In genomic region chr11:99265220-99265619, GRCm38 (mm10) we compare ENCODE assay signal across 12 mouse cellular contexts. TPM values are rescaled to one million over a fixed set of nuclear protein-coding genes. Genes with fewer than 3 reads are reported as not detected.
DNase-seq lines count a peak whose midpoint lies in the region; ATAC-seq lines count a peak whose summit lies in the region.
"Had no signal": no experiment of that assay in that cellular context is flagged by ENCODE, and none has a peak within 500 bp of the region (broad histone marks: within the 10 kb centered on the region; RNA-seq: fewer than 3 reads in every experiment).

No protein-coding gene starts in this region.

- no peaks in the 10 kb centered on the region for H3K4me1 ChIP-seq in kidney, embryonic 14.5 days (ENCODE audit: control insufficient read depth, insufficient read depth, low read length)
- no peaks in the 10 kb centered on the region for H3K4me1 ChIP-seq in hindbrain, embryonic 14.5 days (replicated peaks; ENCODE audit: control insufficient read depth, insufficient read depth, low read length)
- H3K4me1 ChIP-seq in midbrain, embryonic 11.5 days (ENCODE audit: control insufficient read depth, insufficient read depth, low read length) = no peaks in the 10 kb centered on the region
- H3K4me1 ChIP-seq: stomach, embryonic 15.5 days had no signal

- no peak overlapping the region for H3K27ac ChIP-seq in kidney, embryonic 14.5 days (ENCODE audit: low read depth, low read length)
- H3K27ac ChIP-seq in hindbrain, embryonic 14.5 days = no peak overlapping the region
- H3K27ac ChIP-seq in midbrain, embryonic 11.5 days (ENCODE audit: low read depth, low read length) = no peak overlapping the region
- H3K27ac ChIP-seq: stomach, embryonic 15.5 days had no signal

- H3K9me3 ChIP-seq in kidney, embryonic 14.5 days (ENCODE audit: control insufficient read depth, low read length) = no peaks in the 10 kb centered on the region
- no peaks in the 10 kb centered on the region for H3K9me3 ChIP-seq in hindbrain, embryonic 14.5 days (ENCODE audit: control insufficient read depth, low read length)
- H3K9me3 ChIP-seq in midbrain, embryonic 11.5 days (ENCODE audit: control insufficient read depth, low read length) = no peaks in the 10 kb centered on the region
- H3K9me3 ChIP-seq: stomach, embryonic 15.5 days had no signal

- WGBS in kidney, embryonic 14.5 days = 75% methylated on average over 9 of the region's 9 CpGs
- 76% methylated on average over 9 of the region's 9 CpGs for WGBS in hindbrain, embryonic 14.5 days
- WGBS in midbrain, embryonic 11.5 days = 76% methylated on average over 9 of the region's 9 CpGs

- H3K4me2 ChIP-seq in kidney, embryonic 14.5 days (replicated peaks; ENCODE audit: low read depth, low read length) = no peak overlapping the region
- no peak overlapping the region for H3K4me2 ChIP-seq in hindbrain, embryonic 14.5 days (replicated peaks)
- H3K4me2 ChIP-seq in midbrain, embryonic 11.5 days = no peak overlapping the region
- H3K4me2 ChIP-seq: stomach, embryonic 15.5 days had no signal

- peak; percentile 9 for DNase-seq in kidney, adult 9 months
- peak; percentile 75 to 84 for DNase-seq in frontal cortex, adult 2 months (ENCODE audit: extremely low spot score in 1 of 2, low spot score in 1 of 2)
- peak; percentile 40 for DNase-seq in kidney, postnatal 25 days
- DNase-seq in right cerebral cortex, postnatal 25 days = peak; percentile 79
- DNase-seq in hindbrain, embryonic 14.5 days (ENCODE audit: low spot score) = no peak
- no peak for DNase-seq in midbrain, embryonic 11.5 days (ENCODE audit: low spot score, missing footprints)
- no peak for DNase-seq in gastrocnemius, postnatal 10 days

- no peak overlapping the region for H3K4me3 ChIP-seq in kidney, embryonic 14.5 days (ENCODE audit: low read length)
- H3K4me3 ChIP-seq in hindbrain, embryonic 14.5 days (replicated peaks; ENCODE audit: low read length) = no peak overlapping the region
- H3K4me3 ChIP-seq in midbrain, embryonic 11.5 days (ENCODE audit: low read depth, low read length) = no peak overlapping the region
- H3K4me3 ChIP-seq: myocyte; stomach, embryonic 15.5 days had no signal

- H3K9ac ChIP-seq in kidney, embryonic 14.5 days (ENCODE audit: low read depth, low read length) = no peak overlapping the region
- no peak overlapping the region for H3K9ac ChIP-seq in hindbrain, embryonic 14.5 days
- H3K9ac ChIP-seq in midbrain, embryonic 11.5 days (ENCODE audit: low read length) = no peak overlapping the region
- H3K9ac ChIP-seq: stomach, embryonic 15.5 days had no signal

- no peaks in the 10 kb centered on the region for H3K27me3 ChIP-seq in kidney, embryonic 14.5 days (ENCODE audit: control insufficient read depth, insufficient read depth, low read length)
- H3K27me3 ChIP-seq in hindbrain, embryonic 14.5 days (ENCODE audit: control insufficient read depth, insufficient read depth, low read length) = no peaks in the 10 kb centered on the region
- H3K27me3 ChIP-seq in midbrain, embryonic 11.5 days (ENCODE audit: control insufficient read depth, insufficient read depth, low read length) = no peaks in the 10 kb centered on the region
- H3K27me3 ChIP-seq: stomach, embryonic 15.5 days had no signal

- no peak for ATAC-seq in kidney, embryonic 14.5 days (ENCODE audit: low FRiP score, low TSS enrichment)
- no peak for ATAC-seq in hindbrain, embryonic 14.5 days (ENCODE audit: low FRiP score)
- no peak for ATAC-seq in midbrain, embryonic 11.5 days (ENCODE audit: low FRiP score)

- no peaks in the 10 kb centered on the region for H3K36me3 ChIP-seq in kidney, embryonic 14.5 days (ENCODE audit: control insufficient read depth, insufficient read depth, low read length)
- H3K36me3 ChIP-seq in hindbrain, embryonic 14.5 days (replicated peaks; ENCODE audit: control insufficient read depth, insufficient read depth) = no peaks in the 10 kb centered on the region
- no peaks in the 10 kb centered on the region for H3K36me3 ChIP-seq in midbrain, embryonic 11.5 days (ENCODE audit: control insufficient read depth, insufficient read depth, low read length)
- H3K36me3 ChIP-seq: stomach, embryonic 15.5 days had no signal

RNA-seq across cellular contexts. Expression of gene Krt24, which starts 19.8 kb away (rescaled TPM):
- not detected in 2 replicates for polyA plus RNA-seq in kidney, embryonic 14.5 days (2014; fragmentation: Nextera tagmentation; extraction: Ambion mirVana)
- not detected in 2 replicates for polyA plus RNA-seq in frontal cortex, adult 2 months (2012; rRNA removed)
- polyA plus RNA-seq in hindbrain, embryonic 14.5 days (2014; fragmentation: Nextera tagmentation; extraction: Ambion mirVana) = not detected in 2 replicates
- polyA plus RNA-seq in midbrain, embryonic 11.5 days (2014; fragmentation: Nextera tagmentation; extraction: Ambion mirVana) = not detected in 2 replicates
- total RNA-seq in gastrocnemius, postnatal 10 days (2021) = not detected
- total RNA-seq: liver, adult 2 months had no signal
- polyA plus RNA-seq: gonadal fat pad, adult 2 months; liver, adult 2 months; myocyte; stomach, embryonic 15.5 days had no signal

RNA-seq across cellular contexts. Expression of gene Krt222, which starts 21.3 kb away (rescaled TPM):
- polyA plus RNA-seq in kidney, embryonic 14.5 days (2014; fragmentation: Nextera tagmentation; extraction: Ambion mirVana) = 0.11 and 0.51 TPM in 2 replicates
- 21.4 and 22.9 TPM in 2 replicates for polyA plus RNA-seq in frontal cortex, adult 2 months (2012; rRNA removed)
- polyA plus RNA-seq in hindbrain, embryonic 14.5 days (2014; fragmentation: Nextera tagmentation; extraction: Ambion mirVana) = 7.3 and 9.3 TPM in 2 replicates
- 0.40 and 0.68 TPM in 2 replicates for polyA plus RNA-seq in midbrain, embryonic 11.5 days (2014; fragmentation: Nextera tagmentation; extraction: Ambion mirVana)
- total RNA-seq in gastrocnemius, postnatal 10 days (2021) = 10 to 100 TPM in 1 of 2 experiments, 1 to 10 TPM in 1; 9.3 to 11.7 TPM
- polyA plus RNA-seq: liver, adult 2 months had no signal

RNA-seq across cellular contexts. Expression of gene Smarce1, which starts 34.4 kb away (rescaled TPM):
- 190 and 229 TPM in 2 replicates for polyA plus RNA-seq in kidney, embryonic 14.5 days (2014; fragmentation: Nextera tagmentation; extraction: Ambion mirVana)
- polyA plus RNA-seq in frontal cortex, adult 2 months (2012; rRNA removed) = 93.5 and 97.6 TPM in 2 replicates
- 131 and 136 TPM in 2 replicates for polyA plus RNA-seq in hindbrain, embryonic 14.5 days (2014; fragmentation: Nextera tagmentation; extraction: Ambion mirVana)
- polyA plus RNA-seq in midbrain, embryonic 11.5 days (2014; fragmentation: Nextera tagmentation; extraction: Ambion mirVana) = 184 and 194 TPM in 2 replicates
- total RNA-seq in gastrocnemius, postnatal 10 days (2021) = 10 to 100 TPM; 55.5 to 63.5 TPM

RNA-seq across cellular contexts. Expression of gene Krt25, which starts 57.5 kb away (rescaled TPM):
- not detected in 2 replicates for polyA plus RNA-seq in kidney, embryonic 14.5 days (2014; fragmentation: Nextera tagmentation; extraction: Ambion mirVana)
- 0.06 and 0.15 TPM in 2 replicates for polyA plus RNA-seq in frontal cortex, adult 2 months (2012; rRNA removed)
- 0.75 and 0.81 TPM in 2 replicates for polyA plus RNA-seq in hindbrain, embryonic 14.5 days (2014; fragmentation: Nextera tagmentation; extraction: Ambion mirVana)
- polyA plus RNA-seq in midbrain, embryonic 11.5 days (2014; fragmentation: Nextera tagmentation; extraction: Ambion mirVana) = not detected in 2 replicates
- under 1 TPM in 1 of 2 experiments, not detected in 1; 0.14 TPM for total RNA-seq in gastrocnemius, postnatal 10 days (2021)
- total RNA-seq: liver, adult 2 months had no signal
- polyA plus RNA-seq: gonadal fat pad, adult 2 months; liver, adult 2 months; myocyte had no signal

Comparison
In these comparisons a context has a peak if more than half of its experiments do, and no peak if none do; other contexts are left out.
1. DNase-seq: peak in kidney, adult 9 months (single experiment), frontal cortex, adult 2 months (2 of 2), kidney, postnatal 25 days (2 of 2) and right cerebral cortex, postnatal 25 days (single experiment); none in hindbrain, embryonic 14.5 days (single experiment), midbrain, embryonic 11.5 days (single experiment) and gastrocnemius, postnatal 10 days (single experiment).